Mouse (Mus musculus) embryonic facial prominence, embryonic 13.5 days (tissue): ENCODE data around the gene Iqsec1. TPM values are rescaled to one million over a fixed set of nuclear protein-coding genes. Genes with fewer than 3 reads are reported as not detected.

Experiments
- ATAC-seq: fragments of 200-750 bp; cut with Nextera tagmentation; 2 replicates; pipeline ENCODE4 v1.8.0; 2017; ENCODE audit warnings: low read depth; ENCODE audit not compliant: insufficient number of reproducible peaks, insufficient read depth, low FRiP score, low TSS enrichment
- H3K27ac ChIP-seq: fragments of 300-500 bp; sonication (generic); 2 replicates; pipeline ENCODE4 v1.5.1; 2015; ENCODE audit warnings: moderate library complexity, mild to moderate bottlenecking, inconsistent platforms
- H3K27me3 ChIP-seq: fragments of 300-500 bp; sonication (generic); 2 replicates; pipeline ENCODE4 v1.6.1; 2015; ENCODE audit warnings: mild to moderate bottlenecking, inconsistent platforms
- H3K36me3 ChIP-seq: fragments of 300-500 bp; sonication (generic); 2 replicates; pipeline ENCODE4 v1.6.1; 2015; ENCODE audit warnings: mild to moderate bottlenecking, inconsistent platforms
- H3K4me1 ChIP-seq: fragments of 300-500 bp; sonication (generic); 2 replicates; pipeline ENCODE4 v1.6.1; 2015; ENCODE audit warnings: inconsistent platforms
- H3K4me2 ChIP-seq: fragments of 300-500 bp; sonication (generic); 2 replicates; pipeline ENCODE4 v1.6.1; 2015; ENCODE audit warnings: moderate library complexity, mild to moderate bottlenecking, inconsistent platforms
- H3K4me3 ChIP-seq: fragments of 300-500 bp; sonication (generic); 2 replicates; pipeline ENCODE4 v1.5.1; 2015; ENCODE audit warnings: mild to moderate bottlenecking, inconsistent platforms
- H3K9ac ChIP-seq: fragments of 300-500 bp; sonication (generic); 2 replicates; pipeline ENCODE4 v1.6.1; 2015; ENCODE audit warnings: mild to moderate bottlenecking, inconsistent platforms
- H3K9me3 ChIP-seq: fragments of 300-500 bp; sonication (generic); 2 replicates; pipeline ENCODE4 v1.6.1; 2016; ENCODE audit warnings: inconsistent platforms
- WGBS: fragments of 180-500 bp; shearing (Covaris S2); methylation state at CpG from one replicate; pipeline ENCODE4 v1.1.7; 2015; ENCODE audit warnings: mixed read lengths; 5-methylcytosine and 5-hydroxymethylcytosine counted together
- polyA plus RNA-seq: library from polyadenylated mRNA; unstranded; fragments of >200 nt; fragmentation: Nextera tagmentation; extraction: Ambion mirVana; gene quantifications from 2 replicates; pipeline ENCODE4 v1.2.1, GENCODE M21; 2015

The Iqsec1 gene
- polyA plus RNA-seq, 1 experiment from 2014 or later, result 11.6 TPM

- Histone ChIP-seq H3K9ac (no peak overlapping the region), H3K4me3 (no peak overlapping the region), H3K27me3 (no peaks in the 10 kb centered on the region), H3K27ac (no peak overlapping the region), H3K9me3 (no peaks in the 10 kb centered on the region), H3K4me2 (no peak overlapping the region), H3K36me3 (no peaks in the 10 kb centered on the region), H3K4me1 (no peaks in the 10 kb centered on the region)
- ATAC-seq, result no peak
- WGBS, result 81% methylated on average over 1 of the region's 1 CpGs
These were observed 102.9 kb downstream of the Iqsec1 start for GRCm38 (mm10) chr6:90885626-90886025.

GRCm38 (mm10) chr6:90884631-90885030 lies 103.9 kb downstream of the Iqsec1 start:
- Histone ChIP-seq H3K4me1 (no peaks in the 10 kb centered on the region), H3K9me3 (no peaks in the 10 kb centered on the region), H3K27me3 (no peaks in the 10 kb centered on the region), H3K4me2 (no peak overlapping the region), H3K27ac (no peak overlapping the region), H3K36me3 (no peaks in the 10 kb centered on the region), H3K4me3 (no peak overlapping the region), H3K9ac (no peak overlapping the region)
- 51% methylated on average over 1 of the region's 1 CpGs for whole genome bisulfite sequencing
- no peak for ATAC-seq

- ATAC-seq, result no peak
- no peaks in the 10 kb centered on the region for H3K27me3 ChIP-seq
These were observed 107.5 kb downstream of the Iqsec1 start for GRCm38 (mm10) chr6:90880975-90881374.

GRCm38 (mm10) chr6:90880404-90880803 lies 108.1 kb downstream of the Iqsec1 start:
- ATAC-seq, result no peak
- H3K27me3 ChIP-seq, result no peaks in the 10 kb centered on the region
- WGBS, result 36% methylated on average over 3 of the region's 3 CpGs

More at GRCm38 (mm10) chr6:90880975-90881374, 107.5 kb downstream of the Iqsec1 start:
- H3K4me2 ChIP-seq, result no peak overlapping the region
- H3K4me1 ChIP-seq, result no peaks in the 10 kb centered on the region
- no peak overlapping the region for H3K9ac ChIP-seq
- no peak overlapping the region for H3K4me3 ChIP-seq
- H3K36me3 ChIP-seq, result no peaks in the 10 kb centered on the region
- WGBS, result 89% methylated on average over 2 of the region's 2 CpGs
- H3K9me3 ChIP-seq, result no peaks in the 10 kb centered on the region
- no peak overlapping the region for H3K27ac ChIP-seq

GRCm38 (mm10) chr6:90871581-90871980 lies 116.9 kb downstream of the Iqsec1 start:
- Histone ChIP-seq H3K27ac (no peak overlapping the region), H3K36me3 (no peaks in the 10 kb centered on the region), H3K4me3 (no peak overlapping the region), H3K9me3 (no peaks in the 10 kb centered on the region), H3K4me2 (no peak overlapping the region), H3K4me1 (no peaks in the 10 kb centered on the region), H3K27me3 (no peaks in the 10 kb centered on the region), H3K9ac (no peak overlapping the region)
- 81% methylated on average over 8 of the region's 8 CpGs for WGBS
- ATAC-seq, result no peak

More at GRCm38 (mm10) chr6:90880404-90880803, 108.1 kb downstream of the Iqsec1 start:
- H3K4me2 ChIP-seq, result no peak overlapping the region
- no peak overlapping the region for H3K9ac ChIP-seq
- no peak overlapping the region for H3K27ac ChIP-seq
- H3K9me3 ChIP-seq, result no peaks in the 10 kb centered on the region
- H3K4me3 ChIP-seq, result no peak overlapping the region
- H3K36me3 ChIP-seq, result no peaks in the 10 kb centered on the region
- no peaks in the 10 kb centered on the region for H3K4me1 ChIP-seq

- no peaks in the 10 kb centered on the region for H3K27me3 ChIP-seq
- ATAC-seq, result no peak
- no peak overlapping the region for H3K9ac ChIP-seq
- H3K4me3 ChIP-seq, result no peak overlapping the region
- H3K27ac ChIP-seq, result no peak overlapping the region
- WGBS, result 76% methylated on average over 3 of the region's 3 CpGs
- H3K9me3 ChIP-seq, result no peaks in the 10 kb centered on the region
- no peaks in the 10 kb centered on the region for H3K4me1 ChIP-seq
- H3K36me3 ChIP-seq, result no peaks in the 10 kb centered on the region
- H3K4me2 ChIP-seq, result no peak overlapping the region
These were observed 120.5 kb downstream of the Iqsec1 start for GRCm38 (mm10) chr6:90868033-90868432.

- H3K4me1 ChIP-seq, result no peaks in the 10 kb centered on the region
- H3K36me3 ChIP-seq, result no peaks in the 10 kb centered on the region
- WGBS, result 82% methylated on average over 1 of the region's 1 CpGs
- ATAC-seq, result no peak
- H3K9me3 ChIP-seq, result no peaks in the 10 kb centered on the region
- no peak overlapping the region for H3K4me2 ChIP-seq
- no peak overlapping the region for H3K9ac ChIP-seq
- no peak overlapping the region for H3K4me3 ChIP-seq
- no peak overlapping the region for H3K27ac ChIP-seq
- no peaks in the 10 kb centered on the region for H3K27me3 ChIP-seq
These were observed 127.1 kb downstream of the Iqsec1 start for GRCm38 (mm10) chr6:90861370-90861769.

GRCm38 (mm10) chr6:90857844-90858243 lies 130.6 kb downstream of the Iqsec1 start:
- H3K27ac ChIP-seq, result no peak overlapping the region
- H3K36me3 ChIP-seq, result no peaks in the 10 kb centered on the region
- H3K9ac ChIP-seq, result no peak overlapping the region
- H3K4me2 ChIP-seq, result no peak overlapping the region
- no peak for ATAC-seq
- H3K4me3 ChIP-seq, result no peak overlapping the region
- H3K4me1 ChIP-seq, result no peaks in the 10 kb centered on the region
- H3K27me3 ChIP-seq, result no peaks in the 10 kb centered on the region
- no peaks in the 10 kb centered on the region for H3K9me3 ChIP-seq
- 95% methylated on average over 1 of the region's 1 CpGs for WGBS

GRCm38 (mm10) chr6:90852360-90852759 lies 136.1 kb downstream of the Iqsec1 start:
- no peak overlapping the region for H3K9ac ChIP-seq
- WGBS, result 28% methylated on average over 2 of the region's 2 CpGs

GRCm38 (mm10) chr6:90848068-90848467 lies 140.4 kb downstream of the Iqsec1 start:
- WGBS, result 52% methylated on average over 1 of the region's 1 CpGs
- no peak for ATAC-seq

More at GRCm38 (mm10) chr6:90852360-90852759, 136.1 kb downstream of the Iqsec1 start:
- Histone ChIP-seq H3K4me2 (no peak overlapping the region), H3K4me3 (no peak overlapping the region), H3K9me3 (no peaks in the 10 kb centered on the region), H3K27ac (no peak overlapping the region), H3K4me1 (no peaks in the 10 kb centered on the region), H3K27me3 (no peaks in the 10 kb centered on the region), H3K36me3 (no peaks in the 10 kb centered on the region)
- ATAC-seq, result no peak

GRCm38 (mm10) chr6:90847523-90847922 lies 141.0 kb downstream of the Iqsec1 start:
- no peak overlapping the region for H3K4me3 ChIP-seq
- no peak overlapping the region for H3K27ac ChIP-seq
- H3K4me2 ChIP-seq, result no peak overlapping the region
- H3K9ac ChIP-seq, result no peak overlapping the region
- no peaks in the 10 kb centered on the region for H3K27me3 ChIP-seq
- ATAC-seq, result no peak
- H3K9me3 ChIP-seq, result no peaks in the 10 kb centered on the region
- no peaks in the 10 kb centered on the region for H3K4me1 ChIP-seq
- no peaks in the 10 kb centered on the region for H3K36me3 ChIP-seq
- 66% methylated on average over 2 of the region's 2 CpGs for WGBS

More at GRCm38 (mm10) chr6:90848068-90848467, 140.4 kb downstream of the Iqsec1 start:
- no peak overlapping the region for H3K9ac ChIP-seq
- no peak overlapping the region for H3K4me3 ChIP-seq
- H3K4me1 ChIP-seq, result no peaks in the 10 kb centered on the region
- no peak overlapping the region for H3K27ac ChIP-seq
- H3K9me3 ChIP-seq, result no peaks in the 10 kb centered on the region
- no peaks in the 10 kb centered on the region for H3K27me3 ChIP-seq
- no peak overlapping the region for H3K4me2 ChIP-seq
- H3K36me3 ChIP-seq, result no peaks in the 10 kb centered on the region

GRCm38 (mm10) chr6:90839972-90840371 lies 148.5 kb downstream of the Iqsec1 start:
- no peak overlapping the region for H3K27ac ChIP-seq
- H3K4me1 ChIP-seq, result no peaks in the 10 kb centered on the region
- H3K4me2 ChIP-seq, result no peak overlapping the region
- H3K27me3 ChIP-seq, result no peaks in the 10 kb centered on the region
- H3K9ac ChIP-seq, result no peak overlapping the region
- no peaks in the 10 kb centered on the region for H3K36me3 ChIP-seq
- ATAC-seq, result no peak
- WGBS, result 92% methylated on average over 2 of the region's 2 CpGs
- no peak overlapping the region for H3K4me3 ChIP-seq
- no peaks in the 10 kb centered on the region for H3K9me3 ChIP-seq

GRCm38 (mm10) chr6:90836749-90837148 lies 151.7 kb downstream of the Iqsec1 start:
- no peak for ATAC-seq
- no peak overlapping the region for H3K4me3 ChIP-seq
- H3K27me3 ChIP-seq, result no peaks in the 10 kb centered on the region
- 67% methylated on average over 2 of the region's 2 CpGs for WGBS
- H3K36me3 ChIP-seq, result no peaks in the 10 kb centered on the region
- no peaks in the 10 kb centered on the region for H3K4me1 ChIP-seq
- no peaks in the 10 kb centered on the region for H3K9me3 ChIP-seq
- no peak overlapping the region for H3K27ac ChIP-seq
- H3K4me2 ChIP-seq, result no peak overlapping the region
- H3K9ac ChIP-seq, result no peak overlapping the region
